Mouse (Mus musculus) right cerebral cortex, postnatal 10 days (tissue): ENCODE results near the gene Gprc5b.

Source experiments
- DNase-seq, 2 experiments: peaks; one replicate each; pipeline ENCODE4 v3.0.0; 2021; ENCODE audit warnings: low spot score in 2 of 2

Gprc5b gene

GRCm38 (mm10) chr7:118990282-118990681 is 4.7 kb downstream of the Gprc5b start:
- DNase-seq: peak; percentile 86 to 92

DNA sequence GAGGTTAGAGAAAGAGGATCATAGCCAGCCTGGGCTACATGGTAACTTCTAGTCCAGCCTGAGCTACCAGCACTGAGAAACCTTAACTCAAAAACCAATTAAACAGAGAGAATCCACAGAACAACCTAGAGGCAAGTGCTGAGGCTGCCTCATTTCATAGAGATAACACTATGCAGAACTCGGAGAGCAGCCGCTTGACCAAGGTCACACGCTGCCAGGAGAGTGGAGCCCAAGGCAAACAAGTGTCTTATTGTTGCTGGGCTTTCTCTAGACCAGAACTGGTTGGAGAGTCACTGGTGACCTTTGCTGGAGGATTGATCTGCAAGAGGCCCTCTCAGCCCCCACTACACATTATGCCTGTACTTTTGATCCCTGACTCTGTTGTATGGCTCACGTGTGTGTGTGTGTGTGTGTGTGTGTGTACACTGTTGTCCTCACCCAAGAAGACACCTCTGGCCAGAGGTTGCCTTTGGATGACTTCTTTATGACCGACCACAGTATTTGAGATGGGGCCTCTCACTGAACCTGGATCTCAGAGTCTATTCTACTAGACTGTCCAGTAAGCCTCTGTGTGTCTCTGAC is 5.6 kb downstream of the Gprc5b start:
- DNase-seq: no peak

- no peak for DNase-seq
These were observed 8.6 kb downstream of the Gprc5b start for GRCm38 (mm10) chr7:118986369-118986768.

DNA sequence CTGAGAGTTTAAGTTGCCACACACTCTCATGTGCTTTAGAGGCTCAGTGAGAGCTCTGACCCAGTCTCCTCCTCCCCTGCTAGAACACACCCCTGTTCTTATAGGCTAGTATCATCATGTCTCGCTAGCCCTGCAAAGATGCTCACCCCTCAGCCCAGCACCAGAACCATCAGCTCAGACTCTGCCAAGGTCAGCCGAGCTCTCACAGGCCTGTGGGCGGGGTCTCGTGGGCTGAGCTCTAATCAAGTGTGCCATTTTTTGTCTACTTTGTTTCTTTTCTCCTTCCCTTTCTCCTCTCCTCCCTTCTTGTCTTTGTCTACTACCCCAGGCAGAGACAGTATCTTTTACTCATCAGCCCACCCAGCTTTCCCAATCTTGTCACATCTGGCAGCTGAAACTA is 9.2 kb downstream of the Gprc5b start:
- no peak for DNase-seq

DNA sequence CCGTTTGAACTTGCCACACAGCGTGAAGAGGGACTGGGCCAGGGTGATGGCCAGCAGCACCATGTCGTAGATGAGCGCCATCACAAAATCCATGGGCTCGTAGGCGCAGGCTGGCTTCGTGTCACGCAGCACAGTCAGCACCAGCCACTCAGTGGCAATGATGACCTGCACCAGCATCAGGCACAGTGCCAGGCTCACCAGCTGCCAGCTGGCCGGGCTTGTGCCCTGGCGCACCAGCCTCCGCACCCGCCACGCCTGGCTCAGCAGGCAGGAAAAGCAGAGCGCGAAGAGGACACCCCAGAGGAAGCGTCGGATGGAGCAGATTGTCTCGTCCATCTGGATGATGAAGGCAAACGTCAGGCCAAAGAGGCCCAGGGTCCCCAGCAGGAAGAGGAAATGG is 11.1 kb downstream of the Gprc5b start:
- DNase-seq: peak; percentile 83 to 84

- DNase-seq: no peak
These were observed 12.4 kb downstream of the Gprc5b start for GRCm38 (mm10) chr7:118982586-118982985.

DNA sequence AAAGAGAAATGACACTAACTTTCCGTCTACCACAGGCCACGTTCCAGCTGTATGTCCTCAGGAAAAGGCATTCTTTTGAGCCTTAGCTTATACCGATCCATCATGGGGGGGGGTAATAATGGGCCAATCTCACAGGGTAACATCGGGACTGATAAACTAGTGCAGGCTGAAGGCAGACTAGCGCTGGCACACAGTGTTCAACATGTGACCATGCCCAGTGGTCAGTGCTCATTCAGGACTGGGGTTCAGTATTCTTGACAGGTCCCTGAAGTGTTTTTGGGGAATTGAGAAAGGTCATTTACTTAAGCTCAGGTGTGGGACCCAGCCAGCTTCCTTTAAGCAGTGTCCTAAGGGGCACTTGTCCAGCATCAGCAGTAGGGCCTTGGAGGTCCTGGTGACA is 13.2 kb downstream of the Gprc5b start:
- no peak for DNase-seq

GRCm38 (mm10) chr7:118981346-118981745 is 13.7 kb downstream of the Gprc5b start:
- peak; percentile 46 to 49 for DNase-seq

DNA sequence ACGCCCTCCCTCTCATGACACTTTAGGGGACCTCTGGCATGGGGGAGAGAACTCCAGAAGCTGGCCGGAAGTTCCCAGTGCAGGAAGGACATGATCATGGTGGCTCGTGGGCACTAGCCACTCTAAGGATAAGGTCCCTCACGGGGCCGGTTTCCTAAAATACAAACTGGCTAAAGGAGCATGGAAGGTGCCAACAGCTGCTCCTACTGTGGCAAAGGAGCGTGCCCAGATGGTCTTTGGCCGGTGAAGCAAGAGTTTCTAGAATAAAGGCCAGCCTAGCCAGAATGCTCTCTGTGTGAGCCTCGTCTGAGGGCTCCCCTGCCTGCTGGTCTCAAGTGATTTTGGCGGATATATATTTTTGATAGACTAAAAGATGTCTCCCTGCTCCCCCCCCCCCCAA is 15.3 kb downstream of the Gprc5b start:
- DNase-seq: no peak

- DNase-seq: no peak
These were observed 15.9 kb downstream of the Gprc5b start for GRCm38 (mm10) chr7:118979121-118979520.

DNA sequence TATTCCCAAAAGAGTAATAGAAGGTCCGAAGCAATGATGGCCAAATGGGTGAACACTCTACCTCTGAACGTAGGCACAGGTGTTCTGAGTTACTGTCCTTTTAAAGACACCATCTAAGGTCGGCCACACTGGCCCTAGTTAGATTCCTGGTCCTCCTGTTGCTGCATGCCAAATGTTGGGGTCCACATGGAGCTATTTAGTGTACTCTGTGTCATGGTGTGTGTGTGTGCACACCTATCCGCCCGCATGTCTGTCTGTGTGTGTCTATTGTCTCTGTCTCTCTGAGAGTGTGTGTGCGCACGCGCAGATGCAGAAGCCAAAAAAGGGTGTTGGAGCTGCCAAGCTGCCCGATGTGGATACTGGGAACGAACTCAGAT is 17.9 kb downstream of the Gprc5b start:
- no peak for DNase-seq

GRCm38 (mm10) chr7:118976414-118977166 is 18.4 kb downstream of the Gprc5b start:
- peak; percentile 85 to 86 for DNase-seq

GRCm38 (mm10) chr7:118975837-118976236 is 19.2 kb downstream of the Gprc5b start:
- DNase-seq: no peak

- no peak for DNase-seq
These were observed 21.6 kb downstream of the Gprc5b start for GRCm38 (mm10) chr7:118973377-118973776.

GRCm38 (mm10) chr7:118972306-118972705 is 22.7 kb downstream of the Gprc5b start:
- no peak for DNase-seq

- DNase-seq: no peak
These were observed 23.5 kb downstream of the Gprc5b start for GRCm38 (mm10) chr7:118971499-118971898.

DNA sequence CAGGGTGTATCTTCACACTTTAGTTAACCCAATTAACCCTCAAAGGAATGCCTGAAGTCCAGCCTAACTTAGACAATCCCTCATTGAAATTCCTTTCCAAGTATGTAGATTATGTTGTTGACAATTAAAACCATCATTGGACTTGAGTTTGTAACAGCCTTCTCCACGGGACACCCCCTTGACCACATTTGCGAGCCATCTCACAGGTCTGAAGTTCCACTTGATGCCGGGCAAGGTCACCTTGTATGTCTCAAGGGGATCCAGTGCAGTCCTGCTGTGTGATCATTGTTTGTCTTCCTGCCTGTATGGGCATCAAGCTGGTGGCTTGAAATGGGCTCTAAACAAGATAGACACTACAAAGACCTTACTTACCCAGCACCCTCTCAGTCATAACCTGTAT is 26.1 kb downstream of the Gprc5b start:
- no peak for DNase-seq

DNA sequence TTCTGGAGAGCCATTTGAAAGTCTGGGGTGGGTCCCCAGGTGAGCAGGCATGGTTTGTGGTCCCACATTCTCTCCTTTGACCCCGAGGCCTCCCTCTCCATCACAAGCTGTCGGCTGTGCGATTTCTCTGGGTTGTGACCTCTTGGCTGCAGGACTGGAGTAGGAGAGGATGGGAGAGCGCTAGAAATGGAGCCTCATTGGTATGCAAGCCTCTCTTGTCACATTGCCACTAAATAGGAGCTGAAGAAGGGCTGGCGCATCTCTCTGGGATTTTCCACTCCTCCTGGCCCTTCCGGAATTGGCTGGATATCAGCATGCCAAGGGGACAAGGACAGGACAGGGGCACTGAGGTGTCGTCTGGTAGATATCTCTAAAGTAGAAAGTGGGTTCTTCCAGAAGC is 29.8 kb downstream of the Gprc5b start:
- DNase-seq: no peak

- no peak for DNase-seq
These were observed 30.2 kb downstream of the Gprc5b start for GRCm38 (mm10) chr7:118964777-118965176.

DNA sequence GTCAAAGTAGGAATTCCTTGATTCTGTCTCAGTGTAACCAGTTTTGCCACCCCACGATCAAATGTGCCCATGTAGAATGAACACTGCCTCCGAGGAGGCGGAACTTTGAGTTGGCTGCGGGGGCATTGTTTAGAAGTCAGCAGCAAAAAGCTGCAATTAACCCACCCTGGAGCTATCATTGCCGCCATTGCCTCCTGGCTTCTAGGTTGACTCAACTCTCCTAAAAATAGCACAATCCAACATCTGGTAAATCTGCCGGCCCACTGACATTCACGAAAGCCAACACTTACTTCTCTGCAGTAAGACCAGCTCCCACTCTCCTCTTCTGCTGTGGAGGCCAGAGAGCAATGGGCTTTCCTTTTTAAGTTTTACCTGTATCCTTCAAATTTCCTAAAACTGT is 35.8 kb downstream of the Gprc5b start:
- DNase-seq: no peak

- DNase-seq: no peak
These were observed 38.3 kb downstream of the Gprc5b start for GRCm38 (mm10) chr7:118956616-118957246.

- DNase-seq: no peak
These were observed 40.0 kb downstream of the Gprc5b start for GRCm38 (mm10) chr7:118954968-118955367.

- no peak for DNase-seq
These were observed 41.3 kb downstream of the Gprc5b start for GRCm38 (mm10) chr7:118953626-118954282.
